Mouse (Mus musculus): ENCODE measurements around the gene Arl1. TPM values are rescaled to one million over a fixed set of nuclear protein-coding genes. Genes with fewer than 3 reads are reported as not detected.
A peak's percentile ranks its signal among the peaks of the same experiment; 100 is the strongest.
"Not testable (repeated sequence)": the region's sequence is repeated elsewhere in the genome, so short reads cannot be mapped to it uniquely, and the experiment has no call there.

Gene Arl1
- polyA plus RNA-seq, 1 experiment from 2014 or later, result 156 TPM

DNA sequence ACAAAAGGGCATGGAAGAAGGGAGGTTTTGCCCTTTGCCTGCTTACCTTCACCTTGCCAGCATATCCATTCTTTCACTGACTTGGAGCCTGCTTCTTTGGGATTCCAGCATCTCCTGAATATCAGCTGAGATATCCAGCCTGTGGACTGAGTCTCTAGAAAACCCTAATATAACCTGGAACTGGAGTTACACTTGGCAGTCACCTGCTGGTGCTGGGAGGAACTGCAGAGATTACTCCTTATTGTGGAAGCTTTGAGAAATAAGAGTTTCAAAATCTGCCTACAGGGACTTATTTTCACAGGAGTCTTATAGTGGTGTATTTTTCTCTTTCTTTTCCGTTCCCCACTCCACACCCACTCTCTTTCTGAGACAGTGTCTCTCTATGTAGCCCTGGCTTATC, 3.5 kb upstream of the Arl1 start:
- no peak overlapping the region for H3K4me3 ChIP-seq
- H3K9me3 ChIP-seq, result no peaks in the 10 kb centered on the region
- 53% methylated on average over 1 of the region's 1 CpGs for WGBS
- H3K4me1 ChIP-seq, result peaks cover 6% of the 10 kb centered on the region; the same call in 1 of the 2 replicates
- H3K36me3 ChIP-seq, result no peaks in the 10 kb centered on the region
- no peak overlapping the region for H3K27ac ChIP-seq
- DNase-seq (ENCODE audit: low spot score), result no peak
- no peaks in the 10 kb centered on the region for H3K27me3 ChIP-seq (ENCODE audit: insufficient read depth, poor library complexity, severe bottlenecking)

- DNase-seq (ENCODE audit: low spot score), result no peak
- Histone ChIP-seq H3K9me3 (no peaks in the 10 kb centered on the region), H3K27ac (no peak overlapping the region), H3K4me1 (peaks cover 11% of the 10 kb centered on the region; the same call in 1 of the 2 replicates), H3K27me3 (ENCODE audit: insufficient read depth, poor library complexity, severe bottlenecking) (no peaks in the 10 kb centered on the region), H3K4me3 (no peak overlapping the region), H3K36me3 (no peaks in the 10 kb centered on the region)
- 66% methylated on average over 8 of the region's 8 CpGs for WGBS
Measured at GRCm38 (mm10) chr10:88728166-88728565, 2.5 kb upstream of the Arl1 start.

DNA sequence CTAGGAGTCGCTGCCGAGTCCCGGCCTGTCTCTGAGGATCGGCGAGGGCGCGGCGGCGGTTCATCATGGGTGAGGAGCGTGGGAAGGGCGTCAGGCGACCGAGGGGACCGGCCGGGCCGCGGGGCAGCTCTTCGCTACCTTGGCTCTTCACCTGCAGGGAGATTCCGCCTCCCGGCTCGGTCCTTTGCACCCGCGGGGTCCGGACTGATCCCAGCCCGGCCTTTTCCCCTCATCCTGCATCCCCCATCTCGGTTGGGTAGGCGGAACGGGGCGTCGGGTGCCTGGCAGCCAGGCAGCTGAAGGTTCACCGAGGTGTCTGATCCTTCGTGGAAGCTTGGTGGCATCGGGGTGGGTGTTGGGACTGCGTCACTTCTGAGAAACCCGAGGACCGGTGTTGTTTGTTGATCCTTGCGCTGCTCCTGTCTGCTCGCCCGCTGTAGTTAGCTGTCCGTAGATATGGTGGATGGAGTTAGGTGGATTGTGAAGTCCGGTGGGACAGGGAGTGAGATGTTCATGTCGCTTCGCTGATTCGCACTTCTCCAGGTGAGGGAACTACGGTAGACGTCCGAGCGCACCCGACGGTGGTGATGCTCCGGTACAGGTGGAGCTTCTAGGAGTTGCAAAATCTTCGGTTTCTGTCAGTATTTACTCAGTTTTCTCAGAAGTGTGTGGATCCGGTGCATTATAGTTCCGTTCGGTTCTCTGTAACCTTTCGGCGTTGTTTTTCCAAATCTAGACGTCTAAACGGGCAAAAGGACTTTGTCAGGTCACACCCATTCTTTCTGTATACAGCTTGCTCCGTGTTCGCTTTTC, 1.0 kb downstream of the Arl1 start:
- H3K36me3 ChIP-seq, result peaks cover 10% of the 10 kb centered on the region
- peaks cover 11% of the 10 kb centered on the region; the same call in 1 of the 2 replicates for H3K4me1 ChIP-seq
- H3K27me3 ChIP-seq (ENCODE audit: insufficient read depth, poor library complexity, severe bottlenecking), result no peaks in the 10 kb centered on the region
- DNase-seq (ENCODE audit: low spot score), result peak; percentile 78
- H3K4me3 ChIP-seq, result peak overlapping the region; percentile 98
- no peaks in the 10 kb centered on the region for H3K9me3 ChIP-seq
- 2% methylated on average over 61 of the region's 61 CpGs for WGBS
- peak overlapping the region; percentile 95 for H3K27ac ChIP-seq

- H3K27ac ChIP-seq, result no peak overlapping the region
- no peaks in the 10 kb centered on the region for H3K9me3 ChIP-seq
- H3K27me3 ChIP-seq (ENCODE audit: insufficient read depth, poor library complexity, severe bottlenecking), result no peaks in the 10 kb centered on the region
- peak; percentile 72 for DNase-seq (ENCODE audit: low spot score)
- H3K36me3 ChIP-seq, result peaks cover 16% of the 10 kb centered on the region
- peak overlapping the region; percentile 98 for H3K4me3 ChIP-seq
- WGBS, result 14% methylated on average over 6 of the region's 6 CpGs
- H3K4me1 ChIP-seq, result peaks cover 11% of the 10 kb centered on the region; the same call in 1 of the 2 replicates
Measured at GRCm38 (mm10) chr10:88732309-88732622, 1.6 kb downstream of the Arl1 start.

- H3K4me3 ChIP-seq; H3K27ac ChIP-seq; H3K27me3 ChIP-seq (ENCODE audit: insufficient read depth, poor library complexity, severe bottlenecking); H3K4me1 ChIP-seq; H3K9me3 ChIP-seq: not testable (repeated sequence)
- WGBS, result 95% methylated on average over 8 of the region's 8 CpGs
- DNase-seq (ENCODE audit: low spot score), result peak; percentile 53
- peaks cover 66% of the 10 kb centered on the region for H3K36me3 ChIP-seq
Measured at GRCm38 (mm10) chr10:88739074-88739473, 8.4 kb downstream of the Arl1 start.

- no peak overlapping the region for H3K27ac ChIP-seq
- no peak for DNase-seq (ENCODE audit: low spot score)
- no peaks in the 10 kb centered on the region for H3K27me3 ChIP-seq (ENCODE audit: insufficient read depth, poor library complexity, severe bottlenecking)
- WGBS, result 97% methylated on average over 1 of the region's 1 CpGs
- no peaks in the 10 kb centered on the region for H3K4me1 ChIP-seq
- no peak overlapping the region for H3K4me3 ChIP-seq
- peaks cover 73% of the 10 kb centered on the region for H3K36me3 ChIP-seq
- H3K9me3 ChIP-seq, result no peaks in the 10 kb centered on the region
Measured at GRCm38 (mm10) chr10:88739818-88740217, 9.2 kb downstream of the Arl1 start.

DNA sequence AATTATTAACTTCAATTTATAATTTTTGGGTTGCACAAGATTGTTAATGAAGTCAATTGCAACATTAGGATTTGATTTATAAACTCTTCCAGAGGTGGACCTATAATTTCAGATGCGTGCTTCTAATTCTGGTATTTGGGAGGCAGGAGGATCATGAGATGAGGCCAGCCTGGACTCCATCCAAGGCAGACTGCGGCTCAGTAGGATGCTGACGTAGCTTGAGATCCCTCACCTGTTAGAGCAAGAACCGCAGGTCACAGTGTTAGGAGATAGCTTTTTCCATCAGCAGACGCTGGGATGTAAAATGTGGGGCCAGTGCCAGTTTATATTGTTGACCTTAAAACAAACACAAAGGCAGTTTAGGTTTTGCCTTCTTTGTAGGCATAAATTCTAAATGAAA, 10.1 kb downstream of the Arl1 start:
- WGBS, result 89% methylated on average over 5 of the region's 5 CpGs
- H3K36me3 ChIP-seq, result peaks cover 78% of the 10 kb centered on the region
- DNase-seq (ENCODE audit: low spot score), result no peak
- no peaks in the 10 kb centered on the region for H3K27me3 ChIP-seq (ENCODE audit: insufficient read depth, poor library complexity, severe bottlenecking)
- H3K9me3 ChIP-seq, result no peaks in the 10 kb centered on the region
- no peak overlapping the region for H3K4me3 ChIP-seq
- no peak overlapping the region for H3K27ac ChIP-seq
- H3K4me1 ChIP-seq, result no peaks in the 10 kb centered on the region

- 86% methylated on average over 2 of the region's 2 CpGs for WGBS
- H3K36me3 ChIP-seq, result peaks cover 78% of the 10 kb centered on the region
- DNase-seq (ENCODE audit: low spot score), result no peak
- no peaks in the 10 kb centered on the region for H3K4me1 ChIP-seq
- no peak overlapping the region for H3K27ac ChIP-seq
- H3K9me3 ChIP-seq, result no peaks in the 10 kb centered on the region
- H3K4me3 ChIP-seq, result no peak overlapping the region
- H3K27me3 ChIP-seq (ENCODE audit: insufficient read depth, poor library complexity, severe bottlenecking), result no peaks in the 10 kb centered on the region
Measured at GRCm38 (mm10) chr10:88741426-88741825, 10.8 kb downstream of the Arl1 start.

DNA sequence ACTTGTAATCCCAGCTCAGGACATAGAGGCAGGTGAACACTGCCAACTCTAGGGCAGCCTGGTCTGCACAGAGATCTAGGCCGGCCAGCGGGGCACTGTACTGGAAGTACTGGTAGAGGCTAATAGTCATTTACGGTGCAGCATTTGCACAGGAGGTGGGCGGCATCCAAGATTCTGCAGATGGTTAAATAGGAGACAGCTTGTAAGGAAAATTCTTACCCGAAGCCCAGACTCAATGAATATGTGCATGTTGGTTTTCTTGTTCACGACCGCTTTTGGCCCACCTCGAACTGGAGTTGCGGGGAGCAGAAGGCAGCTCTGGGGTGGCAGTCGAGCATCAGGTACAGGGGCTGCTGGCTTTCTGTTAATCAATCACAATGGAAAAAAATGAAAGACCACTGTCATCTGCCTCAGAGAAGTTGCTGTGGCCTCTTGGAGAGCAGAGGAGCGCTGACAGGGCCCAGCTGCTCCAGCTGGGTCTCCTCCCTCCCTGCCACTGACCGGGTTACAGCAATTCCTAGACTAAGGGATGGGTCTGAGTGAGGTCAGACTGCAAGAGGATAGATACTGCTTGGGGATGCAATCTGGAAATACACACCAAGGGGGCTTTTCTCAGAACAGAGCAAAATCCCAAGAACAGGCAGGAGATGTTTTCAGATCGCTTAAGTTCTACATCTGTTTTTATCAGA, 31.0 kb downstream of the Arl1 start:
- no peaks in the 10 kb centered on the region for H3K27me3 ChIP-seq (ENCODE audit: insufficient read depth, poor library complexity, severe bottlenecking)
- peaks cover 94% of the 10 kb centered on the region for H3K36me3 ChIP-seq
- DNase-seq (ENCODE audit: low spot score), result no peak
- H3K9me3 ChIP-seq, result no peaks in the 10 kb centered on the region
- no peaks in the 10 kb centered on the region for H3K4me1 ChIP-seq
- H3K27ac ChIP-seq, result no peak overlapping the region
- 92% methylated on average over 13 of the region's 13 CpGs for WGBS
- no peak overlapping the region for H3K4me3 ChIP-seq

DNA sequence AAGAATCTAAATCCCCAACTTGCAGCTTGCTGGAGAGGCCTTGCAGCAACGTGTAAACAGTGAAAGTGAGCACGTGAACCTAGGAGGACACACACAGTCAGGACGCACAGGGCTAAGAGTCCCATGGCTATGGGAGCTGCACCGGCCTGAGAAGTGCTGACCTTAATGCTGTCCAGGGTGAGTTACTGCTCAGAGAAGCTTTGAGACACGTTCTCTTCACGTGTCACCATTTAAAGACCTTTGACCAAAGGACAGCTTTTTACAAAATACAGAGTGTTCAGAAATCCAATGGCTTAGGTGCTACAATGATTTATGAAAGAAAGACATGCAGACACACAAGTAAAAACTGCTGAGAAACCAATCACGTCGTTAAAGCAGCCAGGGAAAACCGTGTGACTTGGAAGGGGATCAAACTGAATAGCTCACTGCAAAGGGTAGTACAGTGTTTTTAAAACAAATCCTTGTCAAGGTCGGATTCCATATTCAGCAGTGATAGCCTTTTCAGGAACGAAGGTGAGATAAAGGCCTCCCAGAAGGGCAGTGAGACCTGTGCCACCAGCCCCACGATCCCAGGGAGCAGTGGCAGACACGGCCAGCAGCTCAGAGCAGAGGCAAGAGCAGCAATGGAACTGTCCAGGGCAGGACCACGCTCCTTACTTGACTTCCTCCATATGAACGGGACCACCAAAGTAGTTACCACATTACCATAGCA, 34.9 kb downstream of the Arl1 start:
- Histone ChIP-seq H3K27ac (no peak overlapping the region), H3K27me3 (ENCODE audit: insufficient read depth, poor library complexity, severe bottlenecking) (no peaks in the 10 kb centered on the region), H3K9me3 (no peaks in the 10 kb centered on the region), H3K4me1 (no peaks in the 10 kb centered on the region), H3K36me3 (peaks cover 96% of the 10 kb centered on the region), H3K4me3 (no peak overlapping the region)
- DNase-seq (ENCODE audit: low spot score), result no peak
- WGBS, result 84% methylated on average over 15 of the region's 15 CpGs

DNA sequence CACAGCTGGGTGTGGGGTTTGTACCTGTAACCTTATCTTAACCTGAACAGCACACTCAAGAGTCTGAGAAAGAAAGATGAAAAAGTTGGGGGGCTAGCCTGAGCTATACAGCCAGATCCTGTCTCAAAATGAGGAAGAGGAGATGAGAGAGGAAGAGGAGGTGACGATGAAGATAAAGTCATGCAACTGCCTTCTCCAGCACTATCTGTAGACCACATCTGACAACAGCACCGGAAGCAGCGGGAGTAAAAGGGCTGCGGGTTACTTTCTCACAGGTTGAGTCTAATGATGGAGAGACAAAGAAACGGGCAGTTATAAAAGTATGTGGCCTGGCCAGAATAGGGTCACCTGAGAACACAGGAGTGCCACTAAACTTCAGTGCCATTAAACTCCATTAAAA, 38.3 kb downstream of the Arl1 start:
- H3K4me1 ChIP-seq, result no peaks in the 10 kb centered on the region
- no peak overlapping the region for H3K4me3 ChIP-seq
- H3K9me3 ChIP-seq, result no peaks in the 10 kb centered on the region
- H3K27ac ChIP-seq, result no peak overlapping the region
- no peaks in the 10 kb centered on the region for H3K27me3 ChIP-seq (ENCODE audit: insufficient read depth, poor library complexity, severe bottlenecking)
- no peak for DNase-seq (ENCODE audit: low spot score)
- 89% methylated on average over 5 of the region's 5 CpGs for WGBS
- H3K36me3 ChIP-seq, result peaks cover 91% of the 10 kb centered on the region

DNA sequence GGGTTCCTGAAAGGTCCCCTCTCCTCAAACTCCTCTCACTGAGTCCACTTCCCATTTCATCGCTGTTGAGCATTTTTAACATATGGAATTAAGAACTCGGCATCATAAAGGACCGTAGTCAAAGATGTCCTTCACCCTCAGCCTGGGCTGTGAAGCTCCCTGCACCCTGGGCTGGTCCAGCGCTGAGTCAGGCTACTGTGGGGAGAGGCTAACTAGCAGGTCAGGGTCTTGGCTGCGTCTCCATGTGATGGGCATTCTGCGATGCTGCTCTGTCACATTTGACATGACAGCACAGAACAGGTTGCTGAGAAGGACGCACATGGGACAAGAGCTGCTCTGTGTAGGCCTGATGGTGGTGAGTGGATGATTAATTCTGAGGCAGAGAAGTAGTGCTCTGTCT, 39.0 kb downstream of the Arl1 start:
- H3K27me3 ChIP-seq (ENCODE audit: insufficient read depth, poor library complexity, severe bottlenecking), result no peaks in the 10 kb centered on the region
- H3K4me1 ChIP-seq, result no peaks in the 10 kb centered on the region
- H3K27ac ChIP-seq, result no peak overlapping the region
- peaks cover 91% of the 10 kb centered on the region for H3K36me3 ChIP-seq
- no peaks in the 10 kb centered on the region for H3K9me3 ChIP-seq
- DNase-seq (ENCODE audit: low spot score), result no peak
- WGBS, result 95% methylated on average over 7 of the region's 7 CpGs
- no peak overlapping the region for H3K4me3 ChIP-seq

DNA sequence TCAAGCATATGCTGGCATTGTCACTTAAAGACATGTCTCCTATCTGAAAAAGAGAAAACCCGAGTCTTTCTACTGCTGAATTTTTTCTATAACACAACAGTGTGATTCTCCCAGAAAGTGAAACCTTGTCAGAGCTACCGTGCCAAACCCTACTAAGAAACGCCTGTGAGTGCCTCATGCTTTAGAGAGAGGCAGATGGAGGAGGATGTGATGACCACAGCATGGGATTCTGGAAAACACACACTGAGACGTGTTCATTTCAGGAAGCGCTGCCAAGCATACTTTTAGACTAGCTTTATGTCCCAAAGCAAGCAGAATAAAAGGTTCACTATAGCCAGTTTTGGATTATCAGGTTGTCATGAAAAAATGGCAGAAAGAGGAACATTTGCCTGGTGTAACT, 42.3 kb downstream of the Arl1 start:
- H3K9me3 ChIP-seq; H3K27me3 ChIP-seq (ENCODE audit: insufficient read depth, poor library complexity, severe bottlenecking); H3K27ac ChIP-seq; DNase-seq (ENCODE audit: low spot score); H3K4me3 ChIP-seq; H3K4me1 ChIP-seq: not testable (repeated sequence)
- WGBS, result 91% methylated on average over 5 of the region's 5 CpGs
- peaks cover 89% of the 10 kb centered on the region for H3K36me3 ChIP-seq
